Mouse (Mus musculus) lung, embryonic 15.5 days (tissue): ENCODE measurements around the gene Lrp5. TPM values are rescaled to one million over a fixed set of nuclear protein-coding genes. Genes with fewer than 3 reads are reported as not detected.

Experiments used
- ATAC-seq: fragments of 200-750 bp; cut with Nextera tagmentation; 2 replicates; pipeline ENCODE4 v1.8.0; 2017; ENCODE audit warnings: moderate number of reproducible peaks, borderline replicate concordance; ENCODE audit not compliant: low FRiP score, low TSS enrichment; ENCODE audit errors: extremely low read depth
- H3K27ac ChIP-seq: fragments of 300-500 bp; sonication (generic); 2 replicates; pipeline ENCODE4 v1.5.1; 2015; ENCODE audit warnings: moderate library complexity, mild to moderate bottlenecking, inconsistent platforms
- H3K27me3 ChIP-seq: fragments of 300-500 bp; sonication (generic); 2 replicates; pipeline ENCODE4 v1.6.1; 2015; ENCODE audit warnings: inconsistent platforms
- H3K36me3 ChIP-seq: fragments of 300-500 bp; sonication (generic); 2 replicates; pipeline ENCODE4 v1.6.1; 2015; ENCODE audit warnings: inconsistent platforms
- H3K4me1 ChIP-seq: fragments of 300-500 bp; sonication (generic); 2 replicates; pipeline ENCODE4 v1.6.1; 2015; ENCODE audit warnings: inconsistent platforms
- H3K4me2 ChIP-seq: fragments of 300-500 bp; sonication (generic); 2 replicates; pipeline ENCODE4 v1.6.1; 2015; ENCODE audit warnings: inconsistent platforms, mild to moderate bottlenecking, moderate library complexity
- H3K4me3 ChIP-seq: fragments of 300-500 bp; sonication (generic); 2 replicates; pipeline ENCODE4 v1.5.1; 2015; ENCODE audit warnings: mild to moderate bottlenecking, inconsistent platforms
- H3K9ac ChIP-seq: fragments of 300-500 bp; sonication (generic); 2 replicates; pipeline ENCODE4 v1.6.1; 2015; ENCODE audit warnings: inconsistent platforms
- H3K9me3 ChIP-seq: fragments of 300-500 bp; sonication (generic); 2 replicates; pipeline ENCODE4 v1.6.1; 2016; ENCODE audit warnings: inconsistent platforms
- WGBS: fragments of 180-500 bp; shearing (Covaris S2); methylation state at CpG from one replicate; pipeline ENCODE4 v1.1.7; 2015; 5-methylcytosine and 5-hydroxymethylcytosine counted together
- polyA plus RNA-seq: library from polyadenylated mRNA; unstranded; fragments of >200 nt; fragmentation: Nextera tagmentation; extraction: Ambion mirVana; gene quantifications from 2 replicates; pipeline ENCODE4 v1.2.1, GENCODE M21; 2015

Lrp5 gene
- polyA plus RNA-seq, 1 experiment from 2014 or later = 7.7 TPM

- Histone ChIP-seq H3K9me3 (no peaks in the 10 kb centered on the region), H3K4me1 (peaks cover 5% of the 10 kb centered on the region), H3K4me3 (no peak overlapping the region), H3K4me2 (no peak overlapping the region), H3K27me3 (no peaks in the 10 kb centered on the region), H3K36me3 (no peaks in the 10 kb centered on the region), H3K9ac (no peak overlapping the region), H3K27ac (no peak overlapping the region)
- WGBS = 36% methylated on average over 6 of the region's 6 CpGs
- no peak for ATAC-seq
Observed at GRCm38 (mm10) chr19:3692414-3693145, 6.2 kb upstream of the Lrp5 start.

GRCm38 (mm10) chr19:3691337-3691736 lies 5.0 kb upstream of the Lrp5 start:
- H3K4me3 ChIP-seq = no peak overlapping the region
- H3K4me1 ChIP-seq = peaks cover 17% of the 10 kb centered on the region
- no peak overlapping the region for H3K9ac ChIP-seq
- no peaks in the 10 kb centered on the region for H3K9me3 ChIP-seq
- H3K36me3 ChIP-seq = no peaks in the 10 kb centered on the region
- H3K4me2 ChIP-seq = no peak overlapping the region
- no peaks in the 10 kb centered on the region for H3K27me3 ChIP-seq
- ATAC-seq = no peak
- no peak overlapping the region for H3K27ac ChIP-seq
- WGBS = 82% methylated on average over 5 of the region's 5 CpGs

- Histone ChIP-seq H3K4me3 (no peak overlapping the region), H3K4me2 (no peak overlapping the region), H3K27ac (0 out of 2 replicates have a peak overlapping the region, but pooled peaks have one; percentile 3), H3K4me1 (peaks cover 41% of the 10 kb centered on the region), H3K36me3 (no peaks in the 10 kb centered on the region), H3K9me3 (no peaks in the 10 kb centered on the region), H3K27me3 (no peaks in the 10 kb centered on the region), H3K9ac (no peak overlapping the region)
- no peak; the same call in 1 of the 2 replicates for ATAC-seq
- WGBS = 26% methylated on average over 5 of the region's 5 CpGs
Observed at GRCm38 (mm10) chr19:3687676-3688171, 1.4 kb upstream of the Lrp5 start.

GRCm38 (mm10) chr19:3685611-3686214 lies 651 bp downstream of the Lrp5 start:
- Histone ChIP-seq H3K4me1 (peaks cover 61% of the 10 kb centered on the region), H3K4me2 (peak overlapping the region; percentile 96), H3K27me3 (no peaks in the 10 kb centered on the region), H3K9me3 (no peaks in the 10 kb centered on the region), H3K36me3 (no peaks in the 10 kb centered on the region), H3K4me3 (peak overlapping the region; percentile 95), H3K27ac (peak overlapping the region; percentile 89), H3K9ac (peak overlapping the region; percentile 95)
- WGBS = under 1% methylated on average over 45 of the region's 45 CpGs
- ATAC-seq = no peak; the same call in 1 of the 2 replicates

GRCm38 (mm10) chr19:3684957-3685580 lies 1.3 kb downstream of the Lrp5 start:
- H3K9ac ChIP-seq = peak overlapping the region; percentile 95
- H3K4me1 ChIP-seq = peaks cover 67% of the 10 kb centered on the region
- H3K4me2 ChIP-seq = peak overlapping the region; percentile 96
- H3K4me3 ChIP-seq = peak overlapping the region; percentile 95
- peak overlapping the region; percentile 89 for H3K27ac ChIP-seq
- no peaks in the 10 kb centered on the region for H3K9me3 ChIP-seq
- no peak for ATAC-seq
- 5% methylated on average over 11 of the region's 11 CpGs for WGBS
- no peaks in the 10 kb centered on the region for H3K36me3 ChIP-seq
- no peaks in the 10 kb centered on the region for H3K27me3 ChIP-seq

GRCm38 (mm10) chr19:3684414-3684813 lies 1.9 kb downstream of the Lrp5 start:
- WGBS = 22% methylated on average over 1 of the region's 1 CpGs
- Histone ChIP-seq H3K4me2 (peak overlapping the region; percentile 96), H3K4me3 (peak overlapping the region; percentile 95), H3K9ac (0 out of 2 replicates have a peak overlapping the region, but pooled peaks have one; percentile 95), H3K4me1 (peaks cover 74% of the 10 kb centered on the region), H3K36me3 (no peaks in the 10 kb centered on the region), H3K9me3 (no peaks in the 10 kb centered on the region), H3K27ac (peak overlapping the region; percentile 89), H3K27me3 (no peaks in the 10 kb centered on the region)
- no peak for ATAC-seq

- Histone ChIP-seq H3K27ac (peak overlapping the region; percentile 91), H3K9ac (peak overlapping the region; percentile 1; the same call in 1 of the 2 replicates), H3K4me1 (peaks cover 57% of the 10 kb centered on the region), H3K9me3 (no peaks in the 10 kb centered on the region), H3K4me2 (peak overlapping the region; percentile 32), H3K27me3 (no peaks in the 10 kb centered on the region), H3K36me3 (no peaks in the 10 kb centered on the region), H3K4me3 (no peak overlapping the region)
- 12% methylated on average over 13 of the region's 13 CpGs for WGBS
- ATAC-seq = peak; percentile 87
Observed at GRCm38 (mm10) chr19:3681310-3681934, 4.9 kb downstream of the Lrp5 start.

- ATAC-seq = no peak
- H3K27ac ChIP-seq = peak overlapping the region; percentile 91
- peak overlapping the region; percentile 32 for H3K4me2 ChIP-seq
- no peaks in the 10 kb centered on the region for H3K27me3 ChIP-seq
- peaks cover 57% of the 10 kb centered on the region for H3K4me1 ChIP-seq
- 64% methylated on average over 7 of the region's 7 CpGs for WGBS
- H3K9me3 ChIP-seq = no peaks in the 10 kb centered on the region
- H3K36me3 ChIP-seq = no peaks in the 10 kb centered on the region
- no peak overlapping the region for H3K4me3 ChIP-seq
- H3K9ac ChIP-seq = no peak overlapping the region
Observed at GRCm38 (mm10) chr19:3680732-3681131, 5.6 kb downstream of the Lrp5 start.

- H3K9ac ChIP-seq = no peak overlapping the region
- ATAC-seq = no peak
- H3K4me1 ChIP-seq = peaks cover 21% of the 10 kb centered on the region
- 0 out of 2 replicates have a peak overlapping the region, but pooled peaks have one; percentile 3 for H3K27ac ChIP-seq
- peaks cover 12% of the 10 kb centered on the region for H3K36me3 ChIP-seq
- no peaks in the 10 kb centered on the region for H3K9me3 ChIP-seq
- no peaks in the 10 kb centered on the region for H3K27me3 ChIP-seq
- 74% methylated on average over 8 of the region's 8 CpGs for WGBS
- H3K4me2 ChIP-seq = no peak overlapping the region
- H3K4me3 ChIP-seq = no peak overlapping the region
Observed at GRCm38 (mm10) chr19:3674122-3674855, 12.1 kb downstream of the Lrp5 start.

GRCm38 (mm10) chr19:3673149-3673548 lies 13.2 kb downstream of the Lrp5 start:
- Histone ChIP-seq H3K9ac (no peak overlapping the region), H3K36me3 (peaks cover 12% of the 10 kb centered on the region), H3K4me3 (no peak overlapping the region), H3K27me3 (no peaks in the 10 kb centered on the region), H3K9me3 (no peaks in the 10 kb centered on the region), H3K4me2 (no peak overlapping the region), H3K4me1 (peaks cover 32% of the 10 kb centered on the region), H3K27ac (no peak overlapping the region)
- WGBS = 92% methylated on average over 2 of the region's 2 CpGs
- ATAC-seq = no peak

- peak overlapping the region; percentile 35 for H3K4me2 ChIP-seq
Observed at GRCm38 (mm10) chr19:3669100-3669499, 17.3 kb downstream of the Lrp5 start.

More at GRCm38 (mm10) chr19:3669100-3669499, 17.3 kb downstream of the Lrp5 start:
- Histone ChIP-seq H3K9me3 (no peaks in the 10 kb centered on the region), H3K27me3 (no peaks in the 10 kb centered on the region), H3K4me3 (no peak overlapping the region), H3K36me3 (peaks cover 12% of the 10 kb centered on the region), H3K4me1 (peaks cover 62% of the 10 kb centered on the region), H3K27ac (peak overlapping the region; percentile 85), H3K9ac (no peak overlapping the region)
- WGBS = 32% methylated on average over 13 of the region's 13 CpGs
- peak; percentile 50 for ATAC-seq
